Mouse (Mus musculus): ENCODE data around the gene Erbin.

DNA sequence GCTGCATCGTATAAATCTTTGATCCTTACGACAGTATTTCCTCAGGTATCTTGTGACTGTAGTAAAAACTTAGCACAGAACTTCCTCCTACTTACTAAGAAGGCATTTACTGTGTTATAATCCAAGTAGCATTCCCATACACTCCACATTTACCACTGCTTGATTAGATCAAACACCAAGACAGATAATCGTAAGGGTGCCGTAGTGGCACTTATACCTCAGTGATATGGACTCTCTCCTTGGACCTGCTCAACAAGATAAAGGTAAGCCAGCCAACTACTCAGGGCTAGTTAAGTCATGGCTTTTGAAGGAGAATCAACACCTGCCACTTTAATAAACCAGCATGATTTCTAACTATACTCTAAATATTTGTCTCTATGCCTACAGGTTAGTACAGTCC, 39.1 kb downstream of the Erbin start:
- TF ChIP-seq FLI1 (IDR thresholded peaks at IDR 0.05; ENCODE audit: low read length) (no peak), GATA1 (IDR thresholded peaks at IDR 0.05; ENCODE audit: borderline replicate concordance, low read length) (no peak)
